Mouse (Mus musculus) v-Abl transformed pro-B cells (cell line): ENCODE results near the gene Hacd2.

Experiments used
- in situ Hi-C, 2 experiments: fragments of 400-800 bp; cut with MboI; formaldehyde crosslinking; loops; one replicate each; pipeline ENCODE4 v1.15.1; 2025; ENCODE audit not compliant: unreplicated experiment in 2 of 2

Hacd2 gene

DNA sequence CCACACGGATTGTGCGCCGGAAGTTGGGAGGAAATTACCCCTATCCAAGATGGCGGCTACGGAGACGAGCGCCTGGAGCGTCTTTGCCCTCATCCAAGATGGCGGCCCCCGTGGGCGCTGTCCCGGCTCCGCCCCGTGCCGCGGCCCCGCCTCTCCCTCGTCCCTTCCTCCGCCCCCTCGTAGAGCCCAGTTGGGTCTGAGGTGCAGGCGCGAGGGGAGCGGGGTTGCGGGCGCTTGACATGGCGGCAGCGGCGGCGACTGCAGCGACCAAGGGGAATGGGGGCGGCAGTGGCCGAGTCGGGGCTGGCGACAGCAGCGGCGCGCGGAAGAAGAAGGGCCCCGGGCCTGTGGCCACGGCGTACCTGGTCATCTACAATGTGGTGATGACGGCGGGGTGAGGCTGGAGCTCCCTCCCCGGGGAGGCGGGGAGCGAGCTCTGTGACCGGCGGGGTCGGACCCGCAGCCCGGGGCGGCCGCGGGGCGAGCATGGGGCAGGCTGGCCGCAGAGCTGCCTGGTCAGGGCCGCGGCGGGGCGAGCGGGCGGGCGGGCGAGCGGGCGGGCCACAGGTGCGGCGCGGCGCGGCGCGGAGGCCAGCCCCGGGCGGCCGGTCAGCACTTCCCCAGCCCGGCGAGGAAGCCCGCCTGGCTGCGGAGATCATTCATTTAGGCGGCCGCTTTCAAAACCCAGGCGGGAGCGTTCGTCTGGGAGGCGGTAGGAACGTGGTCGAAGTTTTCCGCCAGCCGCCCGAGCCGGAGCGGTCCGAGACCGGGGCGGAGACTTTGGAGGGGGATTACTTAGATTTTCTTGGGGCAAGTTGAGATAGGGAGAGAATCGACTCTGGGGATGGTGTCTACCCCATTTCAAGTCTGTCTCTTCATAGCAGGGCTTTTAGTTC, at the start of gene Hacd2:
Hacd2 (plus strand) TSS at position 187 of the 896 bp plus-strand sequence.
- in situ Hi-C loops = loop anchor here (25.0 kb wide), 1 partner anchor 335 kb away; the partner anchor contains the start of gene Ccdc14 (in 2 of the 2)

DNA sequence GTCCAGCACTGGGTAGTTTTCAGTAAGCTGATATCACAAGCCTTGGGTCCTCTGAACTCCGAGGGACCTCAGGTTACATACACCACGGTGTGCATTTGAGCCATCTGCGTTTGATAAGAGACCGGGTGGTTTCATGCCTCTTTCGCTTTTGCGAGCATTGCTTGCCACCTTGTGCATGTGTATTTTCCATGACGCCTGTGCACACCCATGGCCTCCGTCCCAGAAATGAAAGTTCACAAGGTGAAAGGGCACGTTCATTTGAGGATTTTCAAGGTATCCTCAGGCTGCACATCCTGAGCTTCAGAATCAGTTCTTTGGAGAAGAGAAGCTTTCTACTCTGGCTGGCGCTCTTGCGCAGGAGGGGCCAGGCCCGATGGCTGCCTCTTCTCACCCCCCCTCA, 49.8 kb upstream of the Hacd2 start:
- in situ Hi-C loops = no loop called here

GRCm38 (mm10) chr16:34975544-34975943, 46.7 kb upstream of the Hacd2 start:
- in situ Hi-C loops = no loop called here

GRCm38 (mm10) chr16:34976630-34977029, 45.6 kb upstream of the Hacd2 start:
- in situ Hi-C loops = no loop called here

DNA sequence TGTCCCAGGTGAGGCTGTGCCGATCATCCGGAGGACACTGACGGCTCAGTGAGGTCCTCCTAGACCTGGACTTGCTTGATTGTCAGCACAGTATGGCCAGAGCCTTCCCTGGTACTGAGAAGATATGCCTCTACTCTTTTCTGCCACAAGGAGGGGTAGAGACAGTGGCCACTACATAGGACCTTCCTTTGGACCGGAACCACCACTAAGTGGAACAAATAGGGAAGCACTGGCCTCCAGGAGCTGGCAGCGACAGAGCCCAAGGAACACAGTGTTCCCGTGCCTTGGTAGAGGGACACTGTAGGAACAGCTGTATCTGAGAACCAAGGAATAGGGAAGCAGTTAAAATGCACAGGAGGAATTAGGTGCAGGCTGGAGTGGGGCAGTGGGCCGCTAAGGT, 44.2 kb upstream of the Hacd2 start:
- in situ Hi-C loops = no loop called here

- in situ Hi-C loops = no loop called here
Observed at GRCm38 (mm10) chr16:34981009-34981408, 41.2 kb upstream of the Hacd2 start.

DNA sequence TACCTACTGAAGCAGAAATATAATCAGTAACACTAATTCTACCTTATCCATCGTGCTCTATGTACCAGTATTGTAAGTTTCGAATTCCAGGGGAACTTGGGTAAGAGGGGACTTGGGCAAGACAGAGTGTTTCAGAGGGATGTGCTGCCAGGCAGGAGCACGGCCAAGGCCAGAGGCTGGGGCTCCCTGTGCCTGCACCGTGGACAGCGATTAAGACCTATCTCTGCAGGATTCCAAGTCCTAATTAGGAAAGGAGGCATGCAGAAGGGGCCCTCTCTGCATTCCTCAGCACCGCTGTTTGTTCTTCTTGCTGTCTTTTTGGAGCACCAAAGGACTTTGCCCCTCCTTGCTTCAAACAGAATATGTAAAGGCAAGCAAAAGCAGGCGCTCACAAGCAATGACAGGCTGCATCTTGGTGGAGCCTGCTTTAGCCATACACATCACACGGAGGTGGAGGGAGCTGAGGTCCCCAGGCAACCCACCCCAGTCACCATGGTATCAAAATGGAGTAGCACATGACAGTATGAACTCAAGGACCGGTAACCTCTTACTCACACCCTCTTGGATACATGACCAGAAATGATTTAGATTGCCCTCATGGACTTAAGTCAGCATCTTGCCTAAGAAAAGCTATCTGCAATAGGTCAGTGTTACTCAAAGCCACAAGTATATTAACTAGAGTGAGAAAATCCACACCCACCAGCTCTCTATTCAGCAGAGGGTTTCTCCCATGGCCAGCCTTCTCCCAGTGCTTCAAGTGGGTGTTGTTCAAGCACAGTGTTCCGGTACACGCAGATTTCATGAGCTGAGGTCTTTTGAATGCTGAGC, 37.8 kb upstream of the Hacd2 start:
- in situ Hi-C loops = no loop called here

GRCm38 (mm10) chr16:34985031-34985346, 37.2 kb upstream of the Hacd2 start:
- in situ Hi-C loops = no loop called here

DNA sequence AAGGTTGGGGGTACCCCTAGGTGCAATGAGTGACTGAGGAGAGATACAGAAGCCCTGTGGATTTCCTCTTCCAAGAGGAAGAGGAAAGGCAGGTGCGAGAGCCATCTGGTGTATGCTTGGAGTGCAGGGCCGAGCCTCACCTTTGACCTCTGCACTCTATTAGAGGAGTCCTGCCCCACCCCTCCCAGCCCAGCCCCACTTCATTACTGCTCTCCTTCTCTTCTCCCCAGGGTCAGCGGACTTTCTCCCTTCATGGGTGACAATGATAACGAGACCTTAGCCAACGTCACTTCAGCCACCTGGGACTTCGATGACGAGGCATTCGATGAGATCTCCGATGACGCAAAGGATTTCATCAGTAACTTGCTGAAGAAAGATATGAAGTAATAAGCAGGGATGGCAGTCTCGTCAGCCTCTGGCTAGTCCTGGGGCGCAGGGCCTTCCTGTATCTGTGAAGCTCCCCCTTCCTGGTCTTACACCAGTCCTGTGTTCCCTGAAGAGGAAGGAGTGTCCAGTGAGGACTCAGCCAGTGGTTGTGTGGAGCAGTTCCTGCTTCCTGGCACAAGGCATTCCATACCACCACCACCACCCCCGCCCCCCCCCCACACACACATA, 35.9 kb upstream of the Hacd2 start:
- in situ Hi-C loops = no loop called here

- in situ Hi-C loops = no loop called here
Observed at GRCm38 (mm10) chr16:34991365-34991764, 30.9 kb upstream of the Hacd2 start.

DNA sequence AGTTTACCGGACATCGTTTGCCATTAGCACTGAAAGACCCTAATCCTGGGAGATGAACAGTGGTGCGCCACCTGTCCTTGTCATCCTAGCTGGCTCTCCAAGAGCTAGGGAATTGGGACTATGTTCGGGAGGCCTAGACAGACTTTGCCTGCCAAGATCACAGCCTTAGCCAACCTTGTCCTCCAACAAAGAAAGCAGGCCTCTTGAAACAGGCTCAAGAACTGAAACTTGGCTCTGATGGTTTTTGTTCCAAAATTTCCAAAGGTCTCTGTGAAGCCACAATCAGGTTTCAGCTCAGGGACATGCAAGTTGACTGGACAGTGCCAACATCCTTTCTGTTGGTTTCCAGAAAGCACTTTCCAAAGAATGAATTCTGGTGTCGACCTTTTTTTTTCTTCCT, 29.4 kb upstream of the Hacd2 start:
- in situ Hi-C loops = no loop called here

DNA sequence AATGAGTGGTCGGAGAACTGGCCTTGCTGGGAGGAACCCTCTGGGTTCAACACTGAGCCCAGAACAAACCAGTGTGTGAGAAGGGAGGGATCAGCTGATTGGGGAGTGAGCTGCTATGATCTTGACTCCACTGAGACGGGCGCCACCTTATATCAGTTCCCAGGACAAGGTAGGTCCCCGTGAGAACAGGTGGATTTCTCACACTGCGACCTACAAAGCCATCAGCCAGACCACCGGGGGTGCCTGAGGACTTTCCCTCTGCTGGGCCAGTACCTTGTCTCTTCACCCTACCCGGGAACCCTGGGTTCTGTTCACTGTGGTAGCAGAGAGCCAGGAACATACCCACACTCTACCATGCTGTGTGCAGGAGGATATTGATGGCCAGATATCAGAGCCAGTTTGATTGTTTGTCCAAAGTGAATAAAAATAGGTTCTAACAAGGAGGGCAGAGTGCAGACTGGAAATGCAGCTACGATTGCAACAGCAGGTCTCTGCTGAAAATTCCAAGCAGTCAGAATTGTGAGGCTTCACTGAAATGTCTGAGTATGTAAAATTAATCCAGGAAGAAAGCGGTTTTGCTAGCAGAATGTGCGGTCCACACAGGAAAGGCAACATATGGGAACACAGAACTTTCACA, 28.4 kb upstream of the Hacd2 start:
- in situ Hi-C loops = no loop called here

DNA sequence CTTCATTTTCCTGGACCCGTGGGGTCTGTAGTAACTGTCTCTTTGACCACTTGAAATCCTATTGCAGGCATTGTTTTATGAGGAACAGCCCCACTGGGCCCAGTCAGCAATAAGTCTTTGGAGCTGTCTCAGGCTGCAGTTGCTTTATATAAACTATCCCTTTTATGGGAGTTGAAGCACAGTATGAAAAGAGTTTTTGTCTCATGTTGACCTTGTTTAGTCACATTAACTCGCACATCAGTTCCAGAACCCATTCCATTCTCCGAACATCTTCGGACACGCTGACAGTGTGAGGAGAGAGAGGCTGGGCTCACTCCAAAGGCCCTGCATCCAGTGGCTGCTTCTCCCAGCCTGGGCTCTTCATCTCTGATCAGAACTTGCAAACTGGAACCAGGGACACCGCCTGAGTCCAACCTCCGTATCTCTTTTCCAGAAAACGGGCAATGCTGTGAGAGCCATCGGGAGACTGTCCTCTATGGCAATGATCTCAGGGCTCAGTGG, 27.5 kb upstream of the Hacd2 start:
- in situ Hi-C loops = no loop called here

- in situ Hi-C loops = no loop called here
Observed at GRCm38 (mm10) chr16:34996133-34996532, 26.1 kb upstream of the Hacd2 start.

- in situ Hi-C loops = no loop called here
Observed at GRCm38 (mm10) chr16:34997052-34997451, 25.2 kb upstream of the Hacd2 start.

DNA sequence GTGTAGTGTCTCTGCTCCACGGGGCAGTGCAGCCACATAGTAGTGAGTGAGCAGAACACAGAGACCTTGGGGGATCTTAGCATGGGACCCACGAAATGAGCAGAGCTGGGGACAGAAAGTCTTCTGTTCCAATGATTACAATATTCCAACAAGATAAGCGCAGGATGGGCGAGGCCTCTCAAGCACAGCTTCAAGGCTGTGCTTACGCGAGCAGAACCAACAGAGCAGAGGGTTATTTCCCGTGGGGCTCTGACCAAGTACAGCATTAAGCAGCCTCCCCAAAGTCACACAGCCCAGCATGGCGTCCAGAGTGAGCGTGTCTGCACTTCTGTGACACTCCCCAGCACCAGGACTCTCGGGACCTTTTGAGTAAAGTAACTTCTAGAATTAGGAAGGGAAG, 24.7 kb upstream of the Hacd2 start:
- in situ Hi-C loops = no loop called here

DNA sequence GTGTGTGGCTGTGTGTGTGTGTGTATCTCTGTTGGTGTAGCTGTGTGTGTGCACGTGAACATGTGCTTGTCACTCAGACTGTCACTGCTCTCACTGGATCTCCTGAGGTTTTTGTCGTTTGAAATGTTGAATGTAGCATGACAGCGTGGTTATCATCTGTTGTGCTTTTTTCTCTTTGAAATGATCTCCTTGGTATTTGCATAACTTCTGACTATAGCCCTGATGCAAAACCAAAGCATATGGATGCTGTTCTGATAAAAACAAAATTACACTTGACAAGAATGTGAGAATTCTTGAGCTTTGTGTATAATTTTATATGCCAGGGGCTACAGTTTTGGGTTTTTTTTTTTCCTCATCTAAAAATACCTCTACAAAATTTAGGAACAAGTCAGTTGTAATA, 23.2 kb upstream of the Hacd2 start:
- in situ Hi-C loops = no loop called here

- in situ Hi-C loops = loop anchor here (25.0 kb wide), 1 partner anchor 313 kb away; the partner anchor contains the start of gene Ccdc14 (in 2 of the 2)
Observed at GRCm38 (mm10) chr16:34999986-35000385, 22.2 kb upstream of the Hacd2 start.

- in situ Hi-C loops = loop anchor here (25.0 kb wide), 1 partner anchor 314 kb away; the partner anchor contains the start of gene Ccdc14 (in 2 of the 2)
Observed at GRCm38 (mm10) chr16:35000923-35001560, 21.2 kb upstream of the Hacd2 start.

- in situ Hi-C loops = loop anchor here (25.0 kb wide), 1 partner anchor 317 kb away; the partner anchor contains the start of gene Ccdc14 (in 2 of the 2)
Observed at GRCm38 (mm10) chr16:35004356-35004755, 17.9 kb upstream of the Hacd2 start.
